Mouse (Mus musculus) spleen, adult 2 months (tissue): ENCODE results near the gene Adamts3.

ENCODE experiments used
- CTCF ChIP-seq: fragments of 200-500 bp; IDR thresholded peaks from 2 replicates; pipeline ENCODE4 v1.5.1; 2011; ENCODE audit warnings: mild to moderate bottlenecking, inconsistent platforms; ENCODE audit not compliant: insufficient read depth, insufficient read length, insufficient replicate concordance; ENCODE audit errors: extremely low read depth
- POLR2A ChIP-seq: fragments of 200-500 bp; IDR thresholded peaks from 2 replicates; pipeline ENCODE4 v1.6.1; 2011; ENCODE audit warnings: low read depth, low read length, inconsistent platforms

- TF ChIP-seq CTCF (no peak), POLR2A (no peak)
Observed at GRCm38 (mm10) chr5:89895520-89895919, 12.4 kb upstream of the Adamts3 start.
